Mouse (Mus musculus) G1E (cell line): Measurements from ENCODE around the gene Eif5a2. TPM values are rescaled to one million over a fixed set of nuclear protein-coding genes. Genes with fewer than 3 reads are reported as not detected.
"Not testable (repeated sequence)": the region's sequence is repeated elsewhere in the genome, so short reads cannot be mapped to it uniquely, and the experiment has no call there.

Experiments used
- ATAC-seq: 2 replicates; pipeline ENCODE4 v1.8.0; 2016; ENCODE audit warnings: mild to moderate bottlenecking; ENCODE audit not compliant: insufficient number of reproducible peaks, poor library complexity, low FRiP score, severe bottlenecking; ENCODE audit errors: extremely low read depth
- DNase-seq: peaks from one replicate; pipeline ENCODE4 v3.0.0; 2012; ENCODE audit warnings: low spot score
- H3K27me3 ChIP-seq: 2 replicates; pipeline ENCODE4 v1.6.1; 2012; ENCODE audit warnings: mild to moderate bottlenecking, low read length, inconsistent platforms; ENCODE audit not compliant: insufficient read depth
- H3K36me3 ChIP-seq: replicated peaks from 2 replicates; pipeline ENCODE3; 2012; ENCODE audit warnings: mild to moderate bottlenecking, inconsistent platforms
- H3K4me1 ChIP-seq: 2 replicates; pipeline ENCODE4 v1.6.1; 2012; ENCODE audit warnings: low read depth, low read length, inconsistent platforms, mixed read lengths; ENCODE audit not compliant: insufficient read depth
- H3K4me3 ChIP-seq: 2 replicates; pipeline ENCODE4 v1.5.1; 2012; ENCODE audit warnings: low read depth, mild to moderate bottlenecking, inconsistent platforms, low read length, moderate library complexity, mixed read lengths
- H3K9me3 ChIP-seq: replicated peaks from 2 replicates; pipeline ENCODE4 v1.6.1; 2012; ENCODE audit warnings: inconsistent platforms
- CTCF ChIP-seq: IDR thresholded peaks from 2 replicates; pipeline ENCODE4 v1.5.1; 2012; ENCODE audit warnings: low read depth, low read length, inconsistent platforms, mixed read lengths
- GATA1 ChIP-seq: IDR thresholded peaks from 2 replicates; pipeline ENCODE4 v1.6.1; 2012; ENCODE audit warnings: borderline replicate concordance, low read length, inconsistent platforms, mixed read lengths
- GATA2 ChIP-seq: IDR thresholded peaks from 2 replicates; pipeline ENCODE4 v1.6.1; 2012; ENCODE audit warnings: low read depth, low read length, inconsistent platforms, borderline replicate concordance
- POLR2AphosphoS5 ChIP-seq: IDR thresholded peaks from 2 replicates; pipeline ENCODE4 v1.6.1; 2012; ENCODE audit warnings: low read depth, low read length, inconsistent platforms; ENCODE audit not compliant: insufficient replicate concordance
- TAL1 ChIP-seq: conservative IDR thresholded peaks from 2 replicates; pipeline ENCODE4 v1.6.1; 2012; ENCODE audit warnings: low read depth, low read length, inconsistent platforms, mixed read lengths
- polyA plus RNA-seq: library from polyadenylated mRNA; stranded (reverse); fragments of >175 nt; gene quantifications from 2 replicates; pipeline ENCODE4 v1.2.3, GENCODE M21; 2012
- total RNA-seq, 2 experiments: library from RNA; stranded (forward) in 1 of 2; stranded (reverse) in 1 of 2; fragments of 200-1000 nt in 1 of 2; fragments of >200 nt in 1 of 2; fragmentation: Nextera tagmentation in 1 of 2; gene quantifications; 2 replicates each; pipeline ENCODE4 v1.2.3; 2014 to 2017

Gene Eif5a2
- total and polyA plus RNA-seq, 3 experiments, result 2.2 to 56.1 (median 37.7) TPM

- no peak for DNase-seq
Measured at GRCm38 (mm10) chr3:28748151-28748550, 32.9 kb upstream of the Eif5a2 start.

GRCm38 (mm10) chr3:28748956-28749355, 32.1 kb upstream of the Eif5a2 start:
- no peaks in the 10 kb centered on the region for H3K9me3 ChIP-seq
- peaks cover 11% of the 10 kb centered on the region; the same call in 1 of the 2 replicates for H3K4me1 ChIP-seq
- TF ChIP-seq TAL1 (no peak), GATA1 (no peak), CTCF (no peak), GATA2 (no peak), POLR2AphosphoS5 (no peak)
- H3K27me3 ChIP-seq, result no peaks in the 10 kb centered on the region
- no peak overlapping the region for H3K4me3 ChIP-seq
- ATAC-seq (no peak), DNase-seq (no peak)
- no peaks in the 10 kb centered on the region for H3K36me3 ChIP-seq

More at GRCm38 (mm10) chr3:28748151-28748550, 32.9 kb upstream of the Eif5a2 start:
- Histone ChIP-seq H3K4me1 (peaks cover 18% of the 10 kb centered on the region), H3K4me3 (no peak overlapping the region), H3K36me3 (no peaks in the 10 kb centered on the region), H3K27me3 (no peaks in the 10 kb centered on the region), H3K9me3 (no peaks in the 10 kb centered on the region)
- ATAC-seq, result no peak
- TF ChIP-seq POLR2AphosphoS5, result no peak
- no peak for TF ChIP-seq TAL1
- no peak for TF ChIP-seq GATA2
- TF ChIP-seq GATA1, result no peak
- no peak for TF ChIP-seq CTCF

GRCm38 (mm10) chr3:28755477-28755876, 25.6 kb upstream of the Eif5a2 start:
- peaks cover 7% of the 10 kb centered on the region; the same call in 1 of the 2 replicates for H3K4me1 ChIP-seq
- H3K9me3 ChIP-seq, result no peaks in the 10 kb centered on the region
- peaks cover 3% of the 10 kb centered on the region for H3K36me3 ChIP-seq
- TF ChIP-seq GATA1, result no peak
- no peak for TF ChIP-seq POLR2AphosphoS5
- TF ChIP-seq CTCF, result no peak
- DNase-seq (no peak), ATAC-seq (no peak)
- no peak overlapping the region for H3K4me3 ChIP-seq
- no peaks in the 10 kb centered on the region for H3K27me3 ChIP-seq

DNA sequence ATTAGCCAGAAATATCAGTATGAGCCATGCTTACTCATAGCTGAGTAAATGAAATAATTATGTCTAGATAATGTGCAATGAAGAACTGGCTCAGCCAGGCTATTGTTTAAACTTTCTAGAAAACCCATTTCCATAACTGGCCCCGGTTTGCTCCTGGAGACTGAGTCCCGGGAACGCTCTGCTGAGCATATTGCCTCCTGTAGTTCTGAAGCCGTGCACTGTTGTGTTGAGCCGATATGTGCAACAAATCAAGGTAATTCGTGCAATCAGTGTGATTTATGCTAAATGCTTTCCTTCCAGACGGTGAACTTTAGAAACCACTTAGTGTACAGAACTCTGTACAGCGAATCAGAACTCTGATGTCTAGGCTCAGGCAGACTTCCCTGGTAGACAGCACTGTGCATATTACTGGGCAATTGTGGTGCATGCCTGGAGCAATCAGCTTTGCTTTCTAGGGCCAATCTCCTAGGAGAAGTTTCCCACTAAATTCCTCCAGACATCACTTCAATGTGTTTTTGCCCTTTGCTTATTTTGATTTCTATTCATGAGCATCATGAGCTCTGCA, 19.8 kb upstream of the Eif5a2 start:
- Histone ChIP-seq H3K9me3 (no peaks in the 10 kb centered on the region), H3K4me1 (no peaks in the 10 kb centered on the region; the same call in 1 of the 2 replicates), H3K27me3 (no peaks in the 10 kb centered on the region), H3K36me3 (peaks cover 2% of the 10 kb centered on the region), H3K4me3 (no peak overlapping the region)
- no peak for TF ChIP-seq CTCF
- ATAC-seq (no peak), DNase-seq (no peak)

GRCm38 (mm10) chr3:28766935-28767334, 14.1 kb upstream of the Eif5a2 start:
- TF ChIP-seq GATA2, result no peak
- no peak for TF ChIP-seq CTCF
- TF ChIP-seq GATA1, result no peak
- TF ChIP-seq TAL1, result no peak
- no peak for TF ChIP-seq POLR2AphosphoS5
- H3K27me3 ChIP-seq, result no peaks in the 10 kb centered on the region
- no peaks in the 10 kb centered on the region for H3K4me1 ChIP-seq
- H3K36me3 ChIP-seq, result peaks cover 4% of the 10 kb centered on the region
- ATAC-seq (no peak), DNase-seq (no peak)
- H3K4me3 ChIP-seq, result no peak overlapping the region
- no peaks in the 10 kb centered on the region for H3K9me3 ChIP-seq

GRCm38 (mm10) chr3:28768222-28768621, 12.9 kb upstream of the Eif5a2 start:
- no peak for ATAC-seq
- no peaks in the 10 kb centered on the region for H3K9me3 ChIP-seq
- TF ChIP-seq GATA1, result no peak
- no peak for TF ChIP-seq TAL1
- no peak for TF ChIP-seq GATA2
- TF ChIP-seq CTCF, result no peak
- TF ChIP-seq POLR2AphosphoS5, result no peak

GRCm38 (mm10) chr3:28772919-28773318, 8.2 kb upstream of the Eif5a2 start:
- ATAC-seq, H3K27me3 ChIP-seq, H3K4me3 ChIP-seq, H3K36me3 ChIP-seq, DNase-seq, H3K9me3 ChIP-seq: not testable (repeated sequence)
- H3K4me1 ChIP-seq, result peaks cover 34% of the 10 kb centered on the region

More at GRCm38 (mm10) chr3:28768222-28768621, 12.9 kb upstream of the Eif5a2 start:
- no peak overlapping the region for H3K4me3 ChIP-seq
- DNase-seq, result no peak
- H3K4me1 ChIP-seq, result no peaks in the 10 kb centered on the region
- no peaks in the 10 kb centered on the region for H3K27me3 ChIP-seq
- H3K36me3 ChIP-seq, result peaks cover 4% of the 10 kb centered on the region
